Mouse (Mus musculus) limb, embryonic 14.5 days (tissue): Measurements from ENCODE around the gene Bach2. TPM values are rescaled to one million over a fixed set of nuclear protein-coding genes. Genes with fewer than 3 reads are reported as not detected.

Source experiments
- ATAC-seq: fragments of 200-750 bp; cut with Nextera tagmentation; 2 replicates; pipeline ENCODE4 v1.8.0; 2017; ENCODE audit warnings: low read depth, moderate number of reproducible peaks, moderate TSS enrichment; ENCODE audit not compliant: low FRiP score
- DNase-seq: peaks from one replicate; pipeline ENCODE4 v3.0.0-alpha.2; 2015; ENCODE audit warnings: low spot score
- H3K27ac ChIP-seq: fragments of 300-500 bp; sonication (generic); replicated peaks from 2 replicates; pipeline ENCODE4 v1.5.1; 2014; ENCODE audit warnings: low read depth, mild to moderate bottlenecking, low read length, moderate library complexity, mixed read lengths
- H3K27me3 ChIP-seq: fragments of 300-500 bp; sonication (generic); 2 replicates; pipeline ENCODE4 v1.6.1; 2014; ENCODE audit warnings: low read length, mixed read lengths; ENCODE audit not compliant: control insufficient read depth, insufficient read depth
- H3K36me3 ChIP-seq: fragments of 300-500 bp; sonication (generic); 2 replicates; pipeline ENCODE4 v1.6.1; 2014; ENCODE audit warnings: mild to moderate bottlenecking, low read length, moderate library complexity, mixed read lengths; ENCODE audit not compliant: control insufficient read depth, insufficient read depth
- H3K4me1 ChIP-seq: fragments of 300-500 bp; sonication (generic); 2 replicates; pipeline ENCODE4 v1.6.1; 2014; ENCODE audit warnings: antibody characterized with exemption, low read length, mixed read lengths; ENCODE audit not compliant: control insufficient read depth, insufficient read depth
- H3K4me2 ChIP-seq: fragments of 300-500 bp; sonication (generic); replicated peaks from 2 replicates; pipeline ENCODE4 v1.6.1; 2014; ENCODE audit warnings: low read depth, mild to moderate bottlenecking, low read length, moderate library complexity; ENCODE audit not compliant: severe bottlenecking
- H3K4me3 ChIP-seq: fragments of 300-500 bp; sonication (generic); replicated peaks from 2 replicates; pipeline ENCODE4 v1.5.1; 2014; ENCODE audit warnings: low read length
- H3K9ac ChIP-seq: fragments of 300-500 bp; sonication (generic); 2 replicates; pipeline ENCODE4 v1.6.1; 2014; ENCODE audit warnings: mild to moderate bottlenecking, low read depth, low read length, moderate library complexity; ENCODE audit not compliant: severe bottlenecking
- H3K9me3 ChIP-seq: fragments of 300-500 bp; sonication (generic); 2 replicates; pipeline ENCODE4 v1.6.1; 2016; ENCODE audit warnings: low read length; ENCODE audit not compliant: control insufficient read depth
- POLR2A ChIP-seq: fragments of 200-500 bp; IDR thresholded peaks from 2 replicates; pipeline ENCODE4 v1.8.0; 2012; ENCODE audit warnings: inconsistent platforms, mild to moderate bottlenecking, moderate library complexity, borderline replicate concordance; ENCODE audit not compliant: insufficient read depth, insufficient read length; ENCODE audit errors: extremely low read depth
- WGBS: fragments of 180-500 bp; shearing (Covaris S2); extraction: QIAGEN DNeasy Blood & Tissue Kit; methylation state at CpG from one replicate; pipeline ENCODE4 v1.1.7; 2014; 5-methylcytosine and 5-hydroxymethylcytosine counted together
- polyA plus RNA-seq, 2 experiments: library from polyadenylated mRNA; depleted of rRNA in 1 of 2; stranded (reverse) in 1 of 2; unstranded in 1 of 2; fragments of >200 nt; fragmentation: Nextera tagmentation in 1 of 2; extraction: Ambion mirVana in 1 of 2; gene quantifications; 2 replicates each; pipeline versions ENCODE4 v1.2.1 to v1.2.3; 2012 to 2014

The Bach2 gene
- polyA plus RNA-seq, 2 experiments = 6.0 to 9.6 TPM

GRCm38 (mm10) chr4:32343256-32344165 is 104.9 kb downstream of the Bach2 start:
- H3K27ac ChIP-seq = no peak overlapping the region
- no peaks in the 10 kb centered on the region for H3K27me3 ChIP-seq
- no peak overlapping the region for H3K9ac ChIP-seq
- ATAC-seq (no peak), DNase-seq (no peak)
- no peak overlapping the region for H3K4me3 ChIP-seq
- H3K9me3 ChIP-seq = no peaks in the 10 kb centered on the region
- H3K36me3 ChIP-seq = no peaks in the 10 kb centered on the region
- TF ChIP-seq POLR2A = no peak
- H3K4me1 ChIP-seq = no peaks in the 10 kb centered on the region
- no peak overlapping the region for H3K4me2 ChIP-seq
- 78% methylated on average over 14 of the region's 14 CpGs for WGBS

- 91% methylated on average over 9 of the region's 9 CpGs for WGBS
- H3K36me3 ChIP-seq = no peaks in the 10 kb centered on the region
- no peak overlapping the region for H3K9ac ChIP-seq
- H3K4me1 ChIP-seq = no peaks in the 10 kb centered on the region
- H3K27me3 ChIP-seq = no peaks in the 10 kb centered on the region
- DNase-seq (no peak), ATAC-seq (no peak)
- H3K4me2 ChIP-seq = no peak overlapping the region
- H3K4me3 ChIP-seq = no peak overlapping the region
- no peak overlapping the region for H3K27ac ChIP-seq
- no peaks in the 10 kb centered on the region for H3K9me3 ChIP-seq
- TF ChIP-seq POLR2A = no peak
Measured at GRCm38 (mm10) chr4:32344276-32344675, 105.7 kb downstream of the Bach2 start.

GRCm38 (mm10) chr4:32347202-32347601 is 108.6 kb downstream of the Bach2 start:
- WGBS = 71% methylated on average over 6 of the region's 6 CpGs
- TF ChIP-seq POLR2A = no peak
- ATAC-seq = no peak

GRCm38 (mm10) chr4:32347711-32348110 is 109.1 kb downstream of the Bach2 start:
- H3K4me1 ChIP-seq = peaks cover 9% of the 10 kb centered on the region
- DNase-seq (no peak), ATAC-seq (no peak)
- no peak overlapping the region for H3K9ac ChIP-seq
- no peaks in the 10 kb centered on the region for H3K27me3 ChIP-seq
- no peak for TF ChIP-seq POLR2A
- no peaks in the 10 kb centered on the region for H3K9me3 ChIP-seq
- WGBS = 88% methylated on average over 5 of the region's 5 CpGs
- H3K4me3 ChIP-seq = no peak overlapping the region
- no peak overlapping the region for H3K4me2 ChIP-seq
- H3K36me3 ChIP-seq = no peaks in the 10 kb centered on the region
- H3K27ac ChIP-seq = no peak overlapping the region

More at GRCm38 (mm10) chr4:32347202-32347601, 108.6 kb downstream of the Bach2 start:
- Histone ChIP-seq H3K27ac (no peak overlapping the region), H3K4me2 (no peak overlapping the region), H3K9me3 (no peaks in the 10 kb centered on the region), H3K4me3 (no peak overlapping the region), H3K27me3 (no peaks in the 10 kb centered on the region), H3K36me3 (no peaks in the 10 kb centered on the region), H3K9ac (no peak overlapping the region), H3K4me1 (peaks cover 4% of the 10 kb centered on the region; the same call in 1 of the 2 replicates)
- DNase-seq = no peak

GRCm38 (mm10) chr4:32349361-32349760 is 110.8 kb downstream of the Bach2 start:
- DNase-seq (no peak), ATAC-seq (no peak)
- no peak for TF ChIP-seq POLR2A
- Histone ChIP-seq H3K4me1 (peaks cover 15% of the 10 kb centered on the region), H3K9ac (no peak overlapping the region), H3K36me3 (no peaks in the 10 kb centered on the region), H3K4me2 (no peak overlapping the region), H3K9me3 (no peaks in the 10 kb centered on the region), H3K27me3 (no peaks in the 10 kb centered on the region), H3K27ac (no peak overlapping the region), H3K4me3 (no peak overlapping the region)
- 89% methylated on average over 5 of the region's 5 CpGs for WGBS
